Mouse (Mus musculus): Measurements from ENCODE around the gene 9230112D13Rik.
A peak's percentile ranks its signal among the peaks of the same experiment; 100 is the strongest.

9230112D13Rik gene

GRCm38 (mm10) chr14:34541896-34542295, 19.3 kb upstream of the 9230112D13Rik start:
- DNase-seq (ENCODE audit: low read depth, low spot score): no peak

GRCm38 (mm10) chr14:34540685-34541162, 18.1 kb upstream of the 9230112D13Rik start:
- peak; percentile 20 for DNase-seq (ENCODE audit: low read depth, low spot score)

GRCm38 (mm10) chr14:34535883-34536282, 13.3 kb upstream of the 9230112D13Rik start:
- no peak for DNase-seq (ENCODE audit: low read depth, low spot score)

GRCm38 (mm10) chr14:34533537-34533936, 10.9 kb upstream of the 9230112D13Rik start:
- no peak for DNase-seq (ENCODE audit: low read depth, low spot score)

GRCm38 (mm10) chr14:34532536-34532935, 9.9 kb upstream of the 9230112D13Rik start:
- DNase-seq (ENCODE audit: low read depth, low spot score): no peak

- DNase-seq (ENCODE audit: low read depth, low spot score): peak; percentile 59
Observed at GRCm38 (mm10) chr14:34528804-34529203, 6.2 kb upstream of the 9230112D13Rik start.

- DNase-seq (ENCODE audit: low read depth, low spot score): no peak
Observed at GRCm38 (mm10) chr14:34517959-34518544, 4.5 kb downstream of the 9230112D13Rik start.

GRCm38 (mm10) chr14:34516960-34517577, 5.5 kb downstream of the 9230112D13Rik start:
- no peak for DNase-seq (ENCODE audit: low read depth, low spot score)

GRCm38 (mm10) chr14:34515860-34516259, 6.7 kb downstream of the 9230112D13Rik start:
- DNase-seq (ENCODE audit: low read depth, low spot score): no peak

GRCm38 (mm10) chr14:34514120-34514519, 8.5 kb downstream of the 9230112D13Rik start:
- no peak for DNase-seq (ENCODE audit: low read depth, low spot score)

- no peak for DNase-seq (ENCODE audit: low read depth, low spot score)
Observed at GRCm38 (mm10) chr14:34512602-34513001, 10.0 kb downstream of the 9230112D13Rik start.

- DNase-seq (ENCODE audit: low read depth, low spot score): no peak
Observed at GRCm38 (mm10) chr14:34511901-34512300, 10.7 kb downstream of the 9230112D13Rik start.

GRCm38 (mm10) chr14:34508842-34509439, 13.7 kb downstream of the 9230112D13Rik start:
- DNase-seq (ENCODE audit: low read depth, low spot score): peak; percentile 29

- DNase-seq (ENCODE audit: low read depth, low spot score): no peak
Observed at GRCm38 (mm10) chr14:34508187-34508840, 14.3 kb downstream of the 9230112D13Rik start.

GRCm38 (mm10) chr14:34505309-34505708, 17.3 kb downstream of the 9230112D13Rik start:
- no peak for DNase-seq (ENCODE audit: low read depth, low spot score)

GRCm38 (mm10) chr14:34504377-34504776, 18.2 kb downstream of the 9230112D13Rik start:
- DNase-seq (ENCODE audit: low read depth, low spot score): no peak

- DNase-seq (ENCODE audit: low read depth, low spot score): peak; percentile 16
Observed at GRCm38 (mm10) chr14:34503759-34504158, 18.8 kb downstream of the 9230112D13Rik start.

GRCm38 (mm10) chr14:34503325-34503647, 19.3 kb downstream of the 9230112D13Rik start, which contains the start of gene Bmpr1a:
Gene Bmpr1a, minus strand, starts transcription at chr14:34503341.
- DNase-seq (ENCODE audit: low read depth, low spot score): no peak

- peak; percentile 94 for DNase-seq (ENCODE audit: low read depth, low spot score)
Observed at GRCm38 (mm10) chr14:34502475-34503324, 19.9 kb downstream of the 9230112D13Rik start.

- peak; percentile 65 for DNase-seq (ENCODE audit: low read depth, low spot score)
Observed at GRCm38 (mm10) chr14:34501804-34502474, 20.7 kb downstream of the 9230112D13Rik start.

- peak; percentile 17 for DNase-seq (ENCODE audit: low read depth, low spot score)
Observed at GRCm38 (mm10) chr14:34501447-34501803, 21.2 kb downstream of the 9230112D13Rik start.
